Mouse (Mus musculus) liver, postnatal 0 days (tissue): ENCODE measurements around the gene Nucb1. TPM values are rescaled to one million over a fixed set of nuclear protein-coding genes. Genes with fewer than 3 reads are reported as not detected.

Source experiments
- ATAC-seq: fragments of 200-750 bp; cut with Nextera tagmentation; 2 replicates; pipeline ENCODE4 v1.8.0; 2017; ENCODE audit warnings: mild to moderate bottlenecking, moderate library complexity
- DNase-seq: peaks from one replicate; pipeline ENCODE4 v3.0.0-alpha.2; 2016
- H3K27ac ChIP-seq: fragments of 300-500 bp; sonication (generic); 2 replicates; pipeline ENCODE4 v1.5.1; 2014; ENCODE audit warnings: antibody characterized with exemption, moderate library complexity, mild to moderate bottlenecking, low read depth
- H3K27me3 ChIP-seq: fragments of 300-500 bp; sonication (generic); 2 replicates; pipeline ENCODE4 v1.6.1; 2014; ENCODE audit warnings: low read length, control low read depth, mixed read lengths; ENCODE audit not compliant: insufficient read depth
- H3K36me3 ChIP-seq: fragments of 300-500 bp; sonication (generic); replicated peaks from 2 replicates; pipeline ENCODE4 v1.6.1; 2014; ENCODE audit warnings: mild to moderate bottlenecking, control low read depth, low read length, moderate library complexity, mixed read lengths; ENCODE audit not compliant: insufficient read depth
- H3K4me1 ChIP-seq: fragments of 300-500 bp; sonication (generic); 2 replicates; pipeline ENCODE4 v1.6.1; 2014; ENCODE audit warnings: antibody characterized with exemption, mild to moderate bottlenecking, control low read depth; ENCODE audit not compliant: insufficient read depth
- H3K4me2 ChIP-seq: fragments of 300-500 bp; sonication (generic); 2 replicates; pipeline ENCODE4 v1.6.1; 2014; ENCODE audit warnings: low read depth, mild to moderate bottlenecking, low read length, moderate library complexity, mixed read lengths
- H3K4me3 ChIP-seq: fragments of 300-500 bp; sonication (generic); 2 replicates; pipeline ENCODE4 v1.5.1; 2014; ENCODE audit warnings: low read depth, low read length
- H3K9ac ChIP-seq: fragments of 300-500 bp; sonication (generic); replicated peaks from 2 replicates; pipeline ENCODE4 v1.6.1; 2014; ENCODE audit warnings: mild to moderate bottlenecking, moderate library complexity
- H3K9me3 ChIP-seq: fragments of 300-500 bp; sonication (generic); 2 replicates; pipeline ENCODE4 v1.6.1; 2016; ENCODE audit warnings: mild to moderate bottlenecking, control low read depth, low read length, mixed read lengths
- CTCF ChIP-seq: sonication (generic); IDR thresholded peaks from 2 replicates; pipeline ENCODE4 v1.5.1; 2016; ENCODE audit warnings: antibody characterized with exemption, low read depth
- EP300 ChIP-seq: IDR thresholded peaks from 2 replicates; pipeline ENCODE4 v1.6.1; 2016; ENCODE audit warnings: antibody characterized with exemption, low read depth, mild to moderate bottlenecking
- WGBS: fragments of 180-500 bp; shearing (Covaris S2); extraction: QIAGEN DNeasy Blood & Tissue Kit; methylation state at CpG from one replicate; pipeline ENCODE4 v1.1.7; 2014; ENCODE audit not compliant: insufficient replicate concordance; 5-methylcytosine and 5-hydroxymethylcytosine counted together
- polyA plus RNA-seq: library from polyadenylated mRNA; unstranded; fragments of >200 nt; fragmentation: Nextera tagmentation; extraction: Ambion mirVana; gene quantifications from 2 replicates; pipeline ENCODE4 v1.2.1, GENCODE M21; 2015

The Nucb1 gene
- polyA plus RNA-seq, 1 experiment from 2014 or later, result 103 TPM

DNA sequence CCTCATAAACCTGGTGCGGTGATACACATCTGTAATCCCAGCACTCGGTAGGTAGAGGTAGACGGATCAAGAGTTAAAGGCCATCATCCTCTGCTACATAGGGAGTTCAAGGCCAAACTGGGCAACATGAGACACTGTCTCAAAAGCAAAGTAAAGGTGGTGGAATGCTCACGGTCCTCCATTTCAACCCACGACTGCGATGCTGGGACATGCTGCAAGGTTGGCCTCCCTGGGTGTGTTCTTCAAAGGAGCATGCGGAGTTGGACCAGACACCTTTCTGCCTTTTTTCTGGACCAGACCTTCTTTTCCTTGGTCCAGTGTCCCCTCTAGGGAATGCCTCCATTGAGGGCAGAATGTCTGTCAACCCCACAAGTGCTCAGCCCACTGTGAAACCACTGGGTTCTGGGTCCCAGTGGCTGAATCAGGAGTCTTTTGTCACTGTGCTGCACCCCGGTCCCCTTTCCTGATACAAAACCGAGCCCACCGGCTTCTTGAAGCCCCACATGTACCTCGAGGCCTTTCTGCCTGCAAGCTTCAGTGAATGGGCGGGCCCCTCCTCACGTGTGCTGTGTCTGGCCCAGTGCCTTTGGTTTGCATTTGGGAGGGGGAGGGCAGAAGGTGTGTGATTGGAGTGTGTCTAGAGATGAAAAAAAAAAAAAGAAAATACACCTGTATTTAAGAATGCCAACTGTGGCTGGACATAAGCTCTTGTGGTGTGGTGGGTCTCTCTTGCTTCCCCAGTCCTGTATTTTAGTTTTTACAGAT lies 54.1 kb downstream of the Nucb1 start:
- no peaks in the 10 kb centered on the region for H3K27me3 ChIP-seq
- H3K4me1 ChIP-seq, result peaks cover 28% of the 10 kb centered on the region
- no peaks in the 10 kb centered on the region for H3K9me3 ChIP-seq
- H3K27ac ChIP-seq, result peak overlapping the region; percentile 98
- no peak for TF ChIP-seq EP300
- no peak for TF ChIP-seq CTCF
- no peak overlapping the region for H3K4me3 ChIP-seq
- WGBS, result 79% methylated on average over 13 of the region's 13 CpGs
- H3K4me2 ChIP-seq, result peak overlapping the region; percentile 79; the same call in 1 of the 2 replicates
- H3K9ac ChIP-seq, result peak overlapping the region; percentile 28; the same call in 1 of the 2 replicates
- ATAC-seq (no peak), DNase-seq (no peak)
- peaks cover 28% of the 10 kb centered on the region for H3K36me3 ChIP-seq

DNA sequence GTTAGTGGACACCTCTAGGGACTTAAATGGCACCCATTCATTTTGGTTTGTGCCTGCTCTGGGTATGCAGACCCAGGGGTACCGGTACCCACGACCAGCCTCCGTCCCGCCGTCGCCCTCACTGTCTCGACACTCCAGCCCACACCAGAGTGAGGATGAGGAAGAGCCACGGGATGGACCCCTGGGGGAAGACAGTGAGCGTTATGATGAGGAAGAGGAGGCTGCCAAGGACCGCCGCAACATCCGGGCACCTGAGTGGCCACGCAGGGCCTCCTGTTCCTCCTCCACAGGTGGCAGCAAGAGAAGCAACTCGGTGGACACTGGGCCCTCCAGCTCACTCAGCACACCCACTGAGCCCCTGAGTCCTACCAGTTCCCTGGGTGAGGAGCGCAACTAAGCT lies 55.2 kb downstream of the Nucb1 start:
- DNase-seq, result no peak
- 89% methylated on average over 15 of the region's 15 CpGs for WGBS
- H3K27ac ChIP-seq, result no peak overlapping the region
- TF ChIP-seq EP300, result no peak
- no peak for TF ChIP-seq CTCF
- H3K4me2 ChIP-seq, result no peak overlapping the region
- H3K27me3 ChIP-seq, result no peaks in the 10 kb centered on the region
- no peak overlapping the region for H3K9ac ChIP-seq
- peaks cover 18% of the 10 kb centered on the region for H3K4me1 ChIP-seq
- H3K4me3 ChIP-seq, result no peak overlapping the region
- no peaks in the 10 kb centered on the region for H3K9me3 ChIP-seq
- H3K36me3 ChIP-seq, result peaks cover 28% of the 10 kb centered on the region
- ATAC-seq, result no peak

DNA sequence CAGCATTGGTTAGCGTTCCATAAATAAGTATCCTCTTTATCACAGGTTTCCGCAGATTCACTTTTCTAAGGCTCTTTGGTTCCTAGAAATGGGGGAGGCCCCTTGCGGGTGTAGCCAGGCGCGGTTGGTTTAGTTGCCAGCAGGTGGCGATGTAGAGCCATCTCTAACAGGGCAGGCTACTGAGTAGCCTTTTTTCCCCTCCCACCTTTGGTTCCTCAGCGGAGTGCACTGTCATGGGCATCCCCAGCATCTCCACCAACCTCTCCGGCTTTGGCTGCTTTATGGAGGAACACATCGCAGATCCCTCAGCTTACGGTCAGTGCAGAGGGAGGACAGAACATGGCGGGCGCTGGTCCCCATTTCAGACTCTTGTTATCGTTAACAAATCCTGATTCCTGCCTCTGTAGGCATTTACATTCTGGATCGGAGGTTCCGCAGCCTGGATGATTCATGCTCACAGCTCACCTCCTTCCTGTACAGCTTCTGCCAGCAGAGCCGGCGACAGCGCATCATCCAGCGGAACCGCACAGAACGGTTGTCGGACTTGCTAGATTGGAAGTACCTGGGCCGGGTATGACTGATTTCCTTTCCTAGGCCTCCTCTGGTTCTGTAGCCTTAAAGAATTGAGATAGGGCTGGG lies 58.7 kb downstream of the Nucb1 start:
- H3K27me3 ChIP-seq, result no peaks in the 10 kb centered on the region
- H3K4me2 ChIP-seq, result no peak overlapping the region
- 58% methylated on average over 23 of the region's 23 CpGs for WGBS

DNA sequence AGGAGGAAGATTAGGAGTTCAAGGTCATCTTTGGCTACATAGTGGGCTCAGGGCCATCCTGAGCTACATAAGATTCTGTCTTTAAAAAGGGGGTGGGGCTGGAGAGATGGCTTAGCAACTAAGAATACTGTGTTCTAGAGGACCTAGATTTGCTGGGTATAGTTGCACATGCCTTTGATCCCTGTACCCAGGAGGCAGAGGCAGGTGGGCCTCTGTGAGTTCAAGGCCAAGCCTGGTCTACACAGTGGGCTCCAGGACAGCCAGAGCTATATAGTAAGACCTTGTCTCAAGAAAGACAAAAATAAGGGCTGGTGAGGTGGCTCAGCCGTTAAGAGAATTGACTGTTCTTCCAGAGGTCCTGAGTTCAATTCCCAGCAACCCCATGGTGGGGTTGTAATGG lies 60.2 kb downstream of the Nucb1 start:
- Histone ChIP-seq H3K9me3 (no peaks in the 10 kb centered on the region), H3K27me3 (no peaks in the 10 kb centered on the region), H3K36me3 (peaks cover 13% of the 10 kb centered on the region; the same call in 1 of the 2 replicates), H3K4me1 (no peaks in the 10 kb centered on the region), H3K4me3 (no peak overlapping the region), H3K9ac (no peak overlapping the region), H3K4me2 (no peak overlapping the region), H3K27ac (no peak overlapping the region)
- no peak for TF ChIP-seq EP300
- TF ChIP-seq CTCF, result no peak
- WGBS, result 86% methylated on average over 1 of the region's 1 CpGs
- no peak for ATAC-seq
- DNase-seq, result no peak

More for the DNA sequence above, 58.7 kb downstream of the Nucb1 start:
- Histone ChIP-seq H3K9ac (no peak overlapping the region), H3K27ac (no peak overlapping the region), H3K36me3 (peaks cover 15% of the 10 kb centered on the region; the same call in 1 of the 2 replicates), H3K4me3 (no peak overlapping the region), H3K9me3 (no peaks in the 10 kb centered on the region), H3K4me1 (no peaks in the 10 kb centered on the region)
- ATAC-seq (peak; percentile 80), DNase-seq (peak; percentile 89)
- TF ChIP-seq CTCF (peak; percentile 96), EP300 (no peak)

DNA sequence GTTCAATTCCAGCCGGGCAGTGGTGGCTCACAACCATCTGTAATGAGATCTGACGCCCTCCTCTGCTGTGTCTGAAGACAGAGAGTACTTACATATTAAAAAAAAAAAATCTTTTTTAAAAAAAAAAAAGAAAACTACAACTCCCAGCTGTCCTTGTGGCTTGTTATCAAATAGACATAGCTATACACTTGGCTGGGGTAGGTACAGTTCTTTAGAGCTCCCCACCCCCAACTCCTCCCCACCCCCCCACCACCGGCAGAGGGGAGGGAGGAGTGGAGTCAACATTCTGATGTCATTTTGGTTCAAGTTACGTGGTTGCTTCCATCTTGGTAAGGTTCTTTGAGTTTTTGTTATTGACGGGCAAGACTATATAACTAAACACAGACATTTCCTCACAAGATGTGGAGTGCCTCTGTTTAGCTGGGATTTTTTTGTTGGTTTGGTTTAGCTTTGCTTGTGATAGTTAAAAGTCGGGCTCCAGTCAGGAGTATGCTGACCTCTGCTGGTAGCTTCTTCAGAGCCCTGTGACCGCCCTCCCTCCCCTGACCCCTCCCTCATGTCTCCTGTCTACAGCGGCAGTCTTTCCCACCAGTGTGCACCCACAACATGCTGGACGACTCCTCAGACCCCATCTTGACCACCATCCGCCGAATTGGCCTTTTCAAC lies 62.7 kb downstream of the Nucb1 start:
- Histone ChIP-seq H3K4me1 (no peaks in the 10 kb centered on the region), H3K4me3 (no peak overlapping the region), H3K27ac (no peak overlapping the region), H3K9ac (no peak overlapping the region), H3K27me3 (no peaks in the 10 kb centered on the region), H3K4me2 (no peak overlapping the region), H3K36me3 (peaks cover 27% of the 10 kb centered on the region), H3K9me3 (no peaks in the 10 kb centered on the region)
- 31% methylated on average over 11 of the region's 11 CpGs for WGBS
- TF ChIP-seq CTCF (peak; percentile 67), EP300 (no peak)
- DNase-seq, result peak; percentile 61
- ATAC-seq, result peak; percentile 66

DNA sequence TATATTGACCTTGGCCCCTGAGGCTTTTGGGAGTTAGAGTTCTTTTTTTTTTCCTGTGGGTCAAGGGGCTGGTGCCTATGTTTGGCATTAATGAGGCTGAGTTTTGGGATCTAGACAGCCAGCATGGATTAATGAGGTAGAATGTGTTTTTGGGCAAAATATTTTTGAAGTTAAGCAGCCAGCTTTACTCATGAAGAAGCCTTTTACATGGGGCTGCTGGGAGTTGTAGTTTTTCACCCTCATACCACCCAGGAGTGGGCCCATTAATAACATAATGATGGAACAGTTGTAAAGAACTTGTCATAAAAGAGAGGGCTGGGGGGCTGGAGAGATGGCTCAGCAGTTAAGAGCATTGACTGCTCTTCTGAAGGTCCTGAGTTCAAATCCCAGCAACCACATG lies 63.6 kb downstream of the Nucb1 start:
- Histone ChIP-seq H3K4me3 (no peak overlapping the region), H3K9me3 (no peaks in the 10 kb centered on the region), H3K4me1 (no peaks in the 10 kb centered on the region), H3K9ac (no peak overlapping the region), H3K36me3 (peaks cover 30% of the 10 kb centered on the region), H3K4me2 (no peak overlapping the region), H3K27ac (no peak overlapping the region), H3K27me3 (no peaks in the 10 kb centered on the region)
- no peak for ATAC-seq
- no peak for DNase-seq
- TF ChIP-seq CTCF (no peak), EP300 (no peak)
